Mouse (Mus musculus): ENCODE results near the gene Mff. TPM values are rescaled to one million over a fixed set of nuclear protein-coding genes. Genes with fewer than 3 reads are reported as not detected.

Gene Mff
- total and polyA plus RNA-seq, 3 experiments = 366 to 575 (median 387) TPM

DNA sequence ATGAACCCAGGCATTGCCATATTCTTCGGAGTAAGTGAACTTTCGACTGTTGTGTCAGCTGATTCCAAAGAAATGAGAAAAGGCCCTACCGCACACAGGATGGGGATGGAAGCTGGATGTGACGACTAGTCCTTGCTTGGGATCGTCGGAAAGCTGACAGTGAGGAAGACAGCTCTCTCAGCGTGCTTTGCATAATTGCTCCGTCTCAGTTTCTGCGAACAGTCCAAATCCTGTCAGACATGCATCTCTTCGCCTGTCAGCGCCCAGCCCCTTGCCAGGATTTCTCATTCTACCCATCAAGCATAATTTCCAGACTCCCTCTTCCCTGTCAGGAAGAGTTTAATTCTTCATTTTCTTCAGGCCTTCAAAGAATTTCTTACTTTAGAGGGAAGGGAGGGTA lies 66.4 kb downstream of the Mff start:
- no peaks in the 10 kb centered on the region for H3K36me3 ChIP-seq (replicated peaks)
- no peak for DNase-seq (ENCODE audit: low spot score)
- H3K4me1 ChIP-seq (ENCODE audit: insufficient read depth, low read depth, low read length) = peaks cover 24% of the 10 kb centered on the region
- no peak overlapping the region for H3K4me3 ChIP-seq (ENCODE audit: low read depth, low read length)
- peaks cover 23% of the 10 kb centered on the region for H3K27me3 ChIP-seq (ENCODE audit: insufficient read depth, low read length)
- no peaks in the 10 kb centered on the region for H3K9me3 ChIP-seq (replicated peaks)
- TF ChIP-seq POLR2AphosphoS5 (IDR thresholded peaks at IDR 0.05; ENCODE audit: insufficient replicate concordance, low read depth, low read length) (no peak), CTCF (IDR thresholded peaks at IDR 0.05; ENCODE audit: low read depth, low read length) (no peak), GATA1 (IDR thresholded peaks at IDR 0.05; ENCODE audit: borderline replicate concordance, low read length) (no peak), TAL1 (conservative IDR thresholded peaks at IDR 0.05; ENCODE audit: low read depth, low read length) (no peak), GATA2 (IDR thresholded peaks at IDR 0.05; ENCODE audit: borderline replicate concordance, low read depth, low read length) (no peak)
- no peak for ATAC-seq (ENCODE audit: extremely low read depth, insufficient number of reproducible peaks, low FRiP score, poor library complexity, severe bottlenecking)

GRCm38 (mm10) chr1:82792238-82792637 lies 67.5 kb downstream of the Mff start:
- ATAC-seq (ENCODE audit: extremely low read depth, insufficient number of reproducible peaks, low FRiP score, poor library complexity, severe bottlenecking) = no peak
- DNase-seq (ENCODE audit: low spot score) = no peak

GRCm38 (mm10) chr1:82793110-82793509 lies 68.4 kb downstream of the Mff start:
- ATAC-seq (ENCODE audit: extremely low read depth, insufficient number of reproducible peaks, low FRiP score, poor library complexity, severe bottlenecking) = no peak
- TF ChIP-seq TAL1 (conservative IDR thresholded peaks at IDR 0.05; ENCODE audit: low read depth, low read length) = no peak
- no peak for TF ChIP-seq GATA2 (IDR thresholded peaks at IDR 0.05; ENCODE audit: borderline replicate concordance, low read depth, low read length)
- no peak for TF ChIP-seq CTCF (IDR thresholded peaks at IDR 0.05; ENCODE audit: low read depth, low read length)
- TF ChIP-seq POLR2AphosphoS5 (IDR thresholded peaks at IDR 0.05; ENCODE audit: insufficient replicate concordance, low read depth, low read length) = no peak
- peaks cover 17% of the 10 kb centered on the region for H3K27me3 ChIP-seq (ENCODE audit: insufficient read depth, low read length)
- no peaks in the 10 kb centered on the region for H3K9me3 ChIP-seq (replicated peaks)
- H3K4me3 ChIP-seq (ENCODE audit: low read depth, low read length) = no peak overlapping the region
- no peaks in the 10 kb centered on the region for H3K36me3 ChIP-seq (replicated peaks)
- DNase-seq (ENCODE audit: low spot score) = no peak
- H3K4me1 ChIP-seq (ENCODE audit: insufficient read depth, low read depth, low read length) = peaks cover 26% of the 10 kb centered on the region

More at GRCm38 (mm10) chr1:82792238-82792637, 67.5 kb downstream of the Mff start:
- Histone ChIP-seq H3K9me3 (replicated peaks) (no peaks in the 10 kb centered on the region), H3K4me1 (ENCODE audit: insufficient read depth, low read depth, low read length) (peaks cover 30% of the 10 kb centered on the region), H3K4me3 (ENCODE audit: low read depth, low read length) (no peak overlapping the region), H3K36me3 (replicated peaks) (no peaks in the 10 kb centered on the region), H3K27me3 (ENCODE audit: insufficient read depth, low read length) (peaks cover 22% of the 10 kb centered on the region)
- TF ChIP-seq GATA1 (IDR thresholded peaks at IDR 0.05; ENCODE audit: borderline replicate concordance, low read length) = no peak
- TF ChIP-seq TAL1 (conservative IDR thresholded peaks at IDR 0.05; ENCODE audit: low read depth, low read length) = no peak

GRCm38 (mm10) chr1:82793986-82794385 lies 69.3 kb downstream of the Mff start:
- TF ChIP-seq POLR2AphosphoS5 (IDR thresholded peaks at IDR 0.05; ENCODE audit: insufficient replicate concordance, low read depth, low read length) (no peak), CTCF (IDR thresholded peaks at IDR 0.05; ENCODE audit: low read depth, low read length) (no peak), GATA1 (IDR thresholded peaks at IDR 0.05; ENCODE audit: borderline replicate concordance, low read length) (no peak), TAL1 (conservative IDR thresholded peaks at IDR 0.05; ENCODE audit: low read depth, low read length) (no peak), GATA2 (IDR thresholded peaks at IDR 0.05; ENCODE audit: borderline replicate concordance, low read depth, low read length) (no peak)
- Histone ChIP-seq H3K9me3 (replicated peaks) (no peaks in the 10 kb centered on the region), H3K36me3 (replicated peaks) (no peaks in the 10 kb centered on the region), H3K4me3 (ENCODE audit: low read depth, low read length) (no peak overlapping the region), H3K4me1 (ENCODE audit: insufficient read depth, low read depth, low read length) (peaks cover 27% of the 10 kb centered on the region), H3K27me3 (ENCODE audit: insufficient read depth, low read length) (peaks cover 18% of the 10 kb centered on the region)
- ATAC-seq (ENCODE audit: extremely low read depth, insufficient number of reproducible peaks, low FRiP score, poor library complexity, severe bottlenecking) = no peak
- DNase-seq (ENCODE audit: low spot score) = no peak

GRCm38 (mm10) chr1:82795211-82795610 lies 70.5 kb downstream of the Mff start:
- TF ChIP-seq CTCF (IDR thresholded peaks at IDR 0.05; ENCODE audit: low read depth, low read length) (no peak), POLR2AphosphoS5 (IDR thresholded peaks at IDR 0.05; ENCODE audit: insufficient replicate concordance, low read depth, low read length) (no peak), TAL1 (conservative IDR thresholded peaks at IDR 0.05; ENCODE audit: low read depth, low read length) (no peak), GATA2 (IDR thresholded peaks at IDR 0.05; ENCODE audit: borderline replicate concordance, low read depth, low read length) (no peak), GATA1 (IDR thresholded peaks at IDR 0.05; ENCODE audit: borderline replicate concordance, low read length) (no peak)
- no peak for ATAC-seq (ENCODE audit: extremely low read depth, insufficient number of reproducible peaks, low FRiP score, poor library complexity, severe bottlenecking)
- H3K9me3 ChIP-seq (replicated peaks) = no peaks in the 10 kb centered on the region
- H3K4me3 ChIP-seq (ENCODE audit: low read depth, low read length) = no peak overlapping the region
- peaks cover 18% of the 10 kb centered on the region for H3K27me3 ChIP-seq (ENCODE audit: insufficient read depth, low read length)
- H3K36me3 ChIP-seq (replicated peaks) = no peaks in the 10 kb centered on the region
- no peak for DNase-seq (ENCODE audit: low spot score)
- peaks cover 24% of the 10 kb centered on the region for H3K4me1 ChIP-seq (ENCODE audit: insufficient read depth, low read depth, low read length)

- Histone ChIP-seq H3K36me3 (replicated peaks) (no peaks in the 10 kb centered on the region), H3K4me3 (ENCODE audit: low read depth, low read length) (no peak overlapping the region), H3K4me1 (ENCODE audit: insufficient read depth, low read depth, low read length) (peaks cover 24% of the 10 kb centered on the region), H3K9me3 (replicated peaks) (no peaks in the 10 kb centered on the region), H3K27me3 (ENCODE audit: insufficient read depth, low read length) (peaks cover 22% of the 10 kb centered on the region)
- no peak for TF ChIP-seq POLR2AphosphoS5 (IDR thresholded peaks at IDR 0.05; ENCODE audit: insufficient replicate concordance, low read depth, low read length)
- no peak for TF ChIP-seq TAL1 (conservative IDR thresholded peaks at IDR 0.05; ENCODE audit: low read depth, low read length)
- no peak for DNase-seq (ENCODE audit: low spot score)
- ATAC-seq (ENCODE audit: extremely low read depth, insufficient number of reproducible peaks, low FRiP score, poor library complexity, severe bottlenecking) = no peak
Observed at GRCm38 (mm10) chr1:82795702-82796443, 71.2 kb downstream of the Mff start.

Measured in G1E (cell line).